Mouse (Mus musculus) CD4-positive, CD25-positive, alpha-beta regulatory T cell, adult 9 weeks (primary cell): ENCODE measurements around the gene Twnk. TPM values are rescaled to one million over a fixed set of nuclear protein-coding genes. Genes with fewer than 3 reads are reported as not detected.

Source experiments
- polyA plus RNA-seq: library from polyadenylated mRNA; unstranded; fragments of 100-300 nt; shearing (Covaris generic); gene quantifications from one replicate; pipeline ENCODE4 v1.2.1, GENCODE M21; 2017

Gene Twnk
- 21.4 TPM for polyA plus RNA-seq

GRCm38 (mm10) chr19:45005444-45005843, at the start of gene Twnk:
Gene Twnk (plus strand): TSS chr19:45005663.

GRCm38 (mm10) chr19:44988831-44989566, 16.5 kb upstream of the Twnk start, which contains the start of gene Sema4g:
Gene Sema4g (plus strand): TSS chr19:44989101.

GRCm38 (mm10) chr19:45005957-45006712, 672 bp downstream of the Twnk start, which contains the start of gene Mrpl43:
Gene Mrpl43 (minus strand): TSS chr19:45006442.

GRCm38 (mm10) chr19:45014335-45014971, 9.0 kb downstream of the Twnk start, which contains the start of gene Lzts2:
Gene Lzts2 (plus strand): TSS chr19:45014414.

GRCm38 (mm10) chr19:45045651-45046050, 40.2 kb downstream of the Twnk start, which contains the start of gene Pdzd7:
Gene Pdzd7 (minus strand): TSS chr19:45045717.

GRCm38 (mm10) chr19:45047417-45047934, 42.0 kb downstream of the Twnk start, which contains the start of gene Sfxn3:
Gene Sfxn3 (plus strand): TSS chr19:45047503.

Other genes starting within 250 kb of the Twnk start
- not detected for gene Pax2, start 249.6 kb upstream of the Twnk start, polyA plus RNA-seq
- 50.6 TPM for gene Slf2, start 74.5 kb upstream of the Twnk start, polyA plus RNA-seq
- gene Sema4g, start 16.6 kb upstream of the Twnk start, polyA plus RNA-seq = 0.06 TPM
- gene Mrpl43, start 779 bp downstream of the Twnk start, polyA plus RNA-seq = 72.2 TPM
- gene Lzts2, start 8.8 kb downstream of the Twnk start, polyA plus RNA-seq = 2.8 TPM
- not detected for gene Pdzd7, start 40.1 kb downstream of the Twnk start, polyA plus RNA-seq
- gene Sfxn3, start 41.8 kb downstream of the Twnk start, polyA plus RNA-seq = 93.8 TPM
- gene Kazald1, start 69.6 kb downstream of the Twnk start, polyA plus RNA-seq = not detected
- not detected for gene Tlx1, start 145.0 kb downstream of the Twnk start, polyA plus RNA-seq
- not detected for gene Lbx1, start 230.1 kb downstream of the Twnk start, polyA plus RNA-seq